Mouse (Mus musculus) heart, adult 2 months (tissue): ENCODE results near the gene Psme3.

ENCODE experiments used
- EP300 ChIP-seq: fragments of 200-500 bp; IDR thresholded peaks from 2 replicates; pipeline ENCODE4 v1.6.1; 2011; ENCODE audit warnings: low read depth, low read length, control low read depth; ENCODE audit not compliant: insufficient read depth
- POLR2A ChIP-seq: fragments of 200-500 bp; IDR thresholded peaks from 2 replicates; pipeline ENCODE4 v1.6.1; 2011; ENCODE audit warnings: mild to moderate bottlenecking, low read depth, low read length, control low read depth; ENCODE audit not compliant: insufficient read depth

DNA sequence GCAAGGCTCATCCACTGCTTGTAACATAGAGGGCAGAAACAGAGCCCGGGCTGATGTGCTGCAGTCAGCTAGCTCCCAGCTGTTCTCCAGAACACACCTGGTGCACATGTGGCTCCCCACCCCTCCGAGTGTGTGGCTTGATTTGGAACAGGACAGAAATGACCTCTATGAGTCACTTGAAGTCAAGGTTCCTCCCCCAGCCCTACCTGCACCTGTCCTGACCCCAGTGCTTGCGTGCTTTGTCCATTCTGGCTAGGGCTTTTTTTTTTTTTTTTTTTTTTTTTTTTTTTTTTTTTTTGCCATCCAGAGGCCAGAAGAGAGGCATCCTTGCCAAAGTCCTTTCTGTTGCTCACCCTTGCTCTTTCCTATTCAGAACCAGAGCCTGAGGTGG lies 35.7 kb downstream of the Psme3 start:
- TF ChIP-seq POLR2A (no peak), EP300 (no peak)
